Mouse (Mus musculus) thymus, adult 2 months (tissue): Measurements from ENCODE around the gene Cpeb4. TPM values are rescaled to one million over a fixed set of nuclear protein-coding genes. Genes with fewer than 3 reads are reported as not detected.

ENCODE experiments used
- DNase-seq: peaks from one replicate; pipeline ENCODE4 v3.0.0; 2021
- H3K27ac ChIP-seq: fragments of 200-500 bp; 2 replicates; pipeline ENCODE4 v1.5.1; 2012; ENCODE audit warnings: low read length, control low read depth; ENCODE audit not compliant: control insufficient read depth, insufficient read depth
- H3K27me3 ChIP-seq: fragments of 200-500 bp; 2 replicates; pipeline ENCODE4 v1.6.1; 2012; ENCODE audit warnings: mild to moderate bottlenecking, low read length, moderate library complexity, mixed read lengths; ENCODE audit not compliant: control insufficient read depth, insufficient read depth
- H3K36me3 ChIP-seq: fragments of 200-500 bp; 2 replicates; pipeline ENCODE4 v1.6.1; 2012; ENCODE audit warnings: mild to moderate bottlenecking, low read length, moderate library complexity; ENCODE audit not compliant: control insufficient read depth, insufficient read depth
- H3K4me1 ChIP-seq: fragments of 200-500 bp; replicated peaks from 2 replicates; pipeline ENCODE4 v1.6.1; 2012; ENCODE audit warnings: low read length; ENCODE audit not compliant: control insufficient read depth, insufficient read depth
- H3K4me3 ChIP-seq: fragments of 200-500 bp; 2 replicates; pipeline ENCODE4 v1.5.1; 2012; ENCODE audit warnings: mild to moderate bottlenecking, low read length, control low read depth, moderate library complexity; ENCODE audit not compliant: control insufficient read depth, insufficient read depth
- CTCF ChIP-seq: fragments of 200-500 bp; IDR thresholded peaks from 2 replicates; pipeline ENCODE4 v1.5.1; 2012; ENCODE audit warnings: mild to moderate bottlenecking, control low read depth, low read length, moderate library complexity, borderline replicate concordance; ENCODE audit not compliant: control insufficient read depth, poor library complexity, insufficient read depth; ENCODE audit errors: extremely low read depth
- POLR2A ChIP-seq: fragments of 200-500 bp; IDR thresholded peaks from 2 replicates; pipeline ENCODE4 v1.6.1; 2012; ENCODE audit warnings: mild to moderate bottlenecking, low read length, control low read depth, moderate library complexity; ENCODE audit not compliant: control insufficient read depth, poor library complexity, insufficient read depth; ENCODE audit errors: extremely low read depth
- WGBS: fragments of 180-500 bp; shearing (Covaris S2); methylation state at CpG from one replicate; pipeline ENCODE4 v1.1.7; 2018; 5-methylcytosine and 5-hydroxymethylcytosine counted together
- polyA plus RNA-seq: library from polyadenylated mRNA; depleted of rRNA; stranded (reverse); fragments of >200 nt; gene quantifications from 2 replicates; pipeline ENCODE4 v1.2.3, GENCODE M21; 2012

The Cpeb4 gene
- polyA plus RNA-seq, 1 experiment: 12.0 TPM

- H3K27me3 ChIP-seq: no peaks in the 10 kb centered on the region
- H3K27ac ChIP-seq: no peak overlapping the region
- H3K4me3 ChIP-seq: no peak overlapping the region
- no peak for DNase-seq
- TF ChIP-seq CTCF (no peak), POLR2A (no peak)
- WGBS: 97% methylated on average over 1 of the region's 1 CpGs
- H3K4me1 ChIP-seq: no peaks in the 10 kb centered on the region
- no peaks in the 10 kb centered on the region for H3K36me3 ChIP-seq
These were observed 35.6 kb downstream of the Cpeb4 start for GRCm38 (mm10) chr11:31907650-31908049.

GRCm38 (mm10) chr11:31912958-31913357 is 40.9 kb downstream of the Cpeb4 start:
- Histone ChIP-seq H3K4me1 (no peaks in the 10 kb centered on the region), H3K27me3 (no peaks in the 10 kb centered on the region), H3K27ac (no peak overlapping the region), H3K4me3 (no peak overlapping the region), H3K36me3 (no peaks in the 10 kb centered on the region)
- TF ChIP-seq CTCF: no peak
- no peak for TF ChIP-seq POLR2A
- no peak for DNase-seq

- WGBS: 98% methylated on average over 1 of the region's 1 CpGs
- Histone ChIP-seq H3K36me3 (peaks cover 12% of the 10 kb centered on the region), H3K27ac (no peak overlapping the region), H3K27me3 (no peaks in the 10 kb centered on the region), H3K4me3 (no peak overlapping the region), H3K4me1 (no peaks in the 10 kb centered on the region)
- no peak for DNase-seq
- TF ChIP-seq CTCF: no peak
- TF ChIP-seq POLR2A: no peak
These were observed 45.8 kb downstream of the Cpeb4 start for GRCm38 (mm10) chr11:31917769-31918168.

- H3K36me3 ChIP-seq: peaks cover 56% of the 10 kb centered on the region
- DNase-seq: no peak
- WGBS: 98% methylated on average over 10 of the region's 10 CpGs
- no peak for TF ChIP-seq CTCF
- TF ChIP-seq POLR2A: no peak
- no peaks in the 10 kb centered on the region for H3K27me3 ChIP-seq
- H3K4me3 ChIP-seq: no peak overlapping the region
- no peaks in the 10 kb centered on the region for H3K4me1 ChIP-seq
- no peak overlapping the region for H3K27ac ChIP-seq
These were observed 58.0 kb downstream of the Cpeb4 start for GRCm38 (mm10) chr11:31930051-31930450.

- Histone ChIP-seq H3K4me3 (no peak overlapping the region), H3K27ac (no peak overlapping the region), H3K4me1 (no peaks in the 10 kb centered on the region), H3K27me3 (no peaks in the 10 kb centered on the region), H3K36me3 (peaks cover 20% of the 10 kb centered on the region)
- no peak for DNase-seq
- TF ChIP-seq POLR2A (no peak), CTCF (no peak)
- 84% methylated on average over 4 of the region's 4 CpGs for WGBS
These were observed 63.6 kb downstream of the Cpeb4 start for GRCm38 (mm10) chr11:31935652-31936051.

- TF ChIP-seq POLR2A: no peak
- no peak for TF ChIP-seq CTCF
- Histone ChIP-seq H3K4me1 (no peaks in the 10 kb centered on the region), H3K27me3 (no peaks in the 10 kb centered on the region), H3K4me3 (no peak overlapping the region), H3K27ac (no peak overlapping the region), H3K36me3 (peaks cover 8% of the 10 kb centered on the region; the same call in 1 of the 2 replicates)
- no peak for DNase-seq
- 99% methylated on average over 10 of the region's 10 CpGs for WGBS
These were observed 65.0 kb downstream of the Cpeb4 start for GRCm38 (mm10) chr11:31936910-31937525.
